Mouse (Mus musculus) small intestine, adult 2 months (tissue): ENCODE measurements around the gene Phf5a.

Experiments
- CTCF ChIP-seq: fragments of 200-500 bp; IDR thresholded peaks from 2 replicates; pipeline ENCODE4 v1.5.1; 2012; ENCODE audit warnings: low read depth, mild to moderate bottlenecking, control low read depth, inconsistent platforms, low read length, moderate library complexity, mixed read lengths; ENCODE audit not compliant: insufficient replicate concordance, insufficient read length; ENCODE audit errors: extremely low read depth
- POLR2A ChIP-seq: fragments of 200-500 bp; IDR thresholded peaks from 2 replicates; pipeline ENCODE4 v1.6.1; 2012; ENCODE audit warnings: low read depth, mild to moderate bottlenecking, control low read depth, inconsistent platforms, low read length, moderate library complexity

DNA sequence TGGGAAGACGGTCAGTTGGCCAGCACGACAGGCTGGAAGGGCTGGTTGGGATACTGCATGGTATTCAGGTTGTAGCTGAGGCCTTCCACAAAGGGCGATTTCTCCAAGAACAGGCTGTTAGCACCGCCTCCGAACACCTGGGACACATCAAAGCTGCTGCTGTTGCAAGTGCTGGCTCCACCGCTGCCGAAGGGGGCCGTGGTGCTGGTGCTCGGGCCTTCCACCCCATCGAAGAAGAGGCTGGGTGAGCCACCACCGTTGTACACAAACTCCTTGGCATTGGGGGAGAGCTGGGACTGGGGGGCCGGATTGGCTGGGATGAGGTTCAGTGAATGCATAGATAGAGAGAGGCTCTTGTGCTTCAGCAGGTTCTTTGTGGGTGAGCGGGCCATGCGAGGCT, 21.0 kb downstream of the Phf5a start:
- TF ChIP-seq CTCF (no peak), POLR2A (no peak)
